Mouse (Mus musculus): ENCODE results near the gene Mettl7b. TPM values are rescaled to one million over a fixed set of nuclear protein-coding genes. Genes with fewer than 3 reads are reported as not detected.

The Mettl7b gene
- polyA plus RNA-seq, 1 experiment from 2014 or later = 6.1 TPM

- POLR2A ChIA-PET = no interaction called here
- no peak for DNase-seq (ENCODE audit: low read depth, low spot score)
- H3K27me3 ChIP-seq = no peaks in the 10 kb centered on the region
- CTCF ChIA-PET = interaction anchor here (1.4 kb wide), 1 partner anchor 30 kb away, joined by 4 read pairs; no protein-coding TSS in a partner anchor
- no peak for ATAC-seq
- TF ChIP-seq CTCF (IDR thresholded peaks at IDR 0.05) = no peak
- in situ Hi-C loops (cut with MboI; ENCODE audit: low pct_unique_long_range_greater_than_20kb) = no loop called here
Observed at GRCm38 (mm10) chr10:128947496-128947895, 13.3 kb downstream of the Mettl7b start.

GRCm38 (mm10) chr10:128945675-128946074 lies 15.1 kb downstream of the Mettl7b start:
- DNase-seq (ENCODE audit: low read depth, low spot score) (no peak), ATAC-seq (peak; percentile 42)
- TF ChIP-seq CTCF (IDR thresholded peaks at IDR 0.05) = no peak
- in situ Hi-C loops (cut with MboI; ENCODE audit: low pct_unique_long_range_greater_than_20kb) = no loop called here
- no peaks in the 10 kb centered on the region for H3K27me3 ChIP-seq
- POLR2A ChIA-PET = interaction anchor here (0.8 to 1.8 kb wide), 4 partner anchors 15 to 36 kb away, joined by 3 to 8 read pairs (median 6); partner anchors contain the start of genes Bloc1s1 and Rdh5
- CTCF ChIA-PET = interaction anchor here (0.6 to 4.4 kb wide), 18 partner anchors 11 to 103 kb away, joined by 3 to 99 read pairs (median 4); partner anchors contain the start of genes Bloc1s1, Itga7 and Rdh5

GRCm38 (mm10) chr10:128940475-128941061 lies 20.2 kb downstream of the Mettl7b start:
- CTCF ChIA-PET = interaction anchor here (1.0 to 1.4 kb wide), 2 partner anchors 14 to 28 kb away, joined by 3 read pairs; no protein-coding TSS in a partner anchor
- in situ Hi-C loops (cut with MboI; ENCODE audit: low pct_unique_long_range_greater_than_20kb) = no loop called here
- DNase-seq (ENCODE audit: low read depth, low spot score) (no peak), ATAC-seq (no peak)
- POLR2A ChIA-PET = interaction anchor here (0.9 to 1.7 kb wide), 3 partner anchors 9 to 27 kb away, joined by 3 to 5 read pairs (median 3); partner anchors contain the start of gene Rdh5
- no peak for TF ChIP-seq CTCF (IDR thresholded peaks at IDR 0.05)
- no peaks in the 10 kb centered on the region for H3K27me3 ChIP-seq

- no peak for TF ChIP-seq CTCF (IDR thresholded peaks at IDR 0.05)
Observed at GRCm38 (mm10) chr10:128938974-128939373, 21.8 kb downstream of the Mettl7b start.

GRCm38 (mm10) chr10:128938457-128938856 lies 22.3 kb downstream of the Mettl7b start:
- ATAC-seq = no peak
- POLR2A ChIA-PET = interaction anchor here (1.1 kb wide), 1 partner anchor 18 kb away, joined by 3 read pairs; no protein-coding TSS in a partner anchor
- no peak for TF ChIP-seq CTCF (IDR thresholded peaks at IDR 0.05)
- CTCF ChIA-PET = interaction anchor here (1.3 to 1.9 kb wide), 2 partner anchors 10 to 19 kb away, joined by 4 read pairs; no protein-coding TSS in a partner anchor
- no peaks in the 10 kb centered on the region for H3K27me3 ChIP-seq
- in situ Hi-C loops (cut with MboI; ENCODE audit: low pct_unique_long_range_greater_than_20kb) = no loop called here
- DNase-seq (ENCODE audit: low read depth, low spot score) = no peak

More at GRCm38 (mm10) chr10:128938974-128939373, 21.8 kb downstream of the Mettl7b start:
- in situ Hi-C loops (cut with MboI; ENCODE audit: low pct_unique_long_range_greater_than_20kb) = no loop called here
- ATAC-seq (no peak), DNase-seq (ENCODE audit: low read depth, low spot score) (no peak)
- H3K27me3 ChIP-seq = no peaks in the 10 kb centered on the region
- ChIA-PET CTCF (interaction anchor here (1.3 to 1.9 kb wide), 2 partner anchors 11 to 20 kb away, joined by 4 read pairs; no protein-coding TSS in a partner anchor), POLR2A (interaction anchor here (1.1 kb wide), 1 partner anchor 19 kb away, joined by 3 read pairs; no protein-coding TSS in a partner anchor)

- no peak for ATAC-seq
- H3K27me3 ChIP-seq = no peaks in the 10 kb centered on the region
- in situ Hi-C loops (cut with MboI; ENCODE audit: low pct_unique_long_range_greater_than_20kb) = no loop called here
- POLR2A ChIA-PET = interaction anchor here (1.1 kb wide), 1 partner anchor 18 kb away, joined by 3 read pairs; no protein-coding TSS in a partner anchor
- TF ChIP-seq CTCF (IDR thresholded peaks at IDR 0.05) = no peak
- CTCF ChIA-PET = interaction anchor here (1.9 kb wide), 1 partner anchor 19 kb away, joined by 4 read pairs; no protein-coding TSS in a partner anchor
- no peak for DNase-seq (ENCODE audit: low read depth, low spot score)
Observed at GRCm38 (mm10) chr10:128937756-128938390, 22.9 kb downstream of the Mettl7b start.

GRCm38 (mm10) chr10:128935826-128936440 lies 24.9 kb downstream of the Mettl7b start:
- TF ChIP-seq CTCF (IDR thresholded peaks at IDR 0.05) = no peak
- in situ Hi-C loops (cut with MboI; ENCODE audit: low pct_unique_long_range_greater_than_20kb) = no loop called here
- ChIA-PET CTCF (interaction anchor here (1.2 to 6.6 kb wide), 4 partner anchors 9 to 23 kb away, joined by 3 to 55 read pairs (median 9); partner anchors contain the start of genes Bloc1s1 and Rdh5), POLR2A (interaction anchor here (0.6 kb wide), 1 partner anchor 33 kb away, joined by 3 read pairs; no protein-coding TSS in a partner anchor)
- ATAC-seq (no peak), DNase-seq (ENCODE audit: low read depth, low spot score) (no peak)
- H3K27me3 ChIP-seq = no peaks in the 10 kb centered on the region

GRCm38 (mm10) chr10:128934997-128935787 lies 25.6 kb downstream of the Mettl7b start:
- no peaks in the 10 kb centered on the region for H3K27me3 ChIP-seq
- ChIA-PET POLR2A (interaction anchor here (0.6 kb wide), 1 partner anchor 33 kb away, joined by 3 read pairs; no protein-coding TSS in a partner anchor), CTCF (interaction anchor here (0.8 to 6.6 kb wide), 5 partner anchors 8 to 58 kb away, joined by 3 to 55 read pairs (median 7); partner anchors contain the start of genes Bloc1s1 and Rdh5)
- ATAC-seq (no peak), DNase-seq (ENCODE audit: low read depth, low spot score) (no peak)
- TF ChIP-seq CTCF (IDR thresholded peaks at IDR 0.05) = no peak
- in situ Hi-C loops (cut with MboI; ENCODE audit: low pct_unique_long_range_greater_than_20kb) = no loop called here

- ChIA-PET CTCF (interaction anchor here (1.7 to 6.6 kb wide), 3 partner anchors 11 to 21 kb away, joined by 7 to 55 read pairs (median 11); partner anchors contain the start of genes Bloc1s1 and Rdh5), POLR2A (no interaction called here)
- in situ Hi-C loops (cut with MboI; ENCODE audit: low pct_unique_long_range_greater_than_20kb) = no loop called here
- no peak for TF ChIP-seq CTCF (IDR thresholded peaks at IDR 0.05)
- ATAC-seq = no peak
- no peak for DNase-seq (ENCODE audit: low read depth, low spot score)
- no peaks in the 10 kb centered on the region for H3K27me3 ChIP-seq
Observed at GRCm38 (mm10) chr10:128933976-128934721, 26.6 kb downstream of the Mettl7b start.

All from Patski (cell line).